Mouse (Mus musculus) liver, embryonic 14.5 days (tissue): ENCODE measurements around the gene Stx2. TPM values are rescaled to one million over a fixed set of nuclear protein-coding genes. Genes with fewer than 3 reads are reported as not detected.
A peak's percentile ranks its signal among the peaks of the same experiment; 100 is the strongest.

Experiments
- ATAC-seq: fragments of 200-750 bp; cut with Nextera tagmentation; 2 replicates; pipeline ENCODE4 v1.8.0; 2017; ENCODE audit warnings: moderate number of reproducible peaks, mild to moderate bottlenecking, moderate library complexity; ENCODE audit not compliant: insufficient read depth
- DNase-seq, 3 experiments: peaks; one replicate each; pipeline ENCODE4 v3.0.0-alpha.2; 2012 to 2013; ENCODE audit warnings: low read depth in 3 of 3, low spot score in 3 of 3
- H3K27ac ChIP-seq: fragments of 300-500 bp; sonication (generic); 2 replicates; pipeline ENCODE4 v1.5.1; 2014; ENCODE audit warnings: moderate library complexity, mild to moderate bottlenecking, control low read depth, inconsistent platforms
- H3K27me3 ChIP-seq: fragments of 300-500 bp; sonication (generic); 2 replicates; pipeline ENCODE4 v1.6.1; 2014; ENCODE audit warnings: mild to moderate bottlenecking, low read length, moderate library complexity; ENCODE audit not compliant: control insufficient read depth, insufficient read depth
- H3K36me3 ChIP-seq: fragments of 300-500 bp; sonication (generic); replicated peaks from 2 replicates; pipeline ENCODE4 v1.6.1; 2014; ENCODE audit warnings: low read depth; ENCODE audit not compliant: control insufficient read depth, insufficient read depth
- H3K4me1 ChIP-seq, 2 experiments: fragments of 200-500 bp in 1 of 2; fragments of 300-500 bp in 1 of 2; sonication (generic) in 1 of 2; replicated peaks; 2 replicates each; pipeline ENCODE4 v1.6.1; 2012 to 2014; ENCODE audit warnings: antibody characterized with exemption in 1 of 2, inconsistent platforms in 1 of 2, low read length in 1 of 2; ENCODE audit not compliant: control insufficient read depth in 2 of 2, insufficient read depth in 2 of 2
- H3K4me2 ChIP-seq: fragments of 300-500 bp; sonication (generic); 2 replicates; pipeline ENCODE4 v1.6.1; 2014; ENCODE audit warnings: low read depth, mild to moderate bottlenecking, control low read depth, moderate library complexity
- H3K4me3 ChIP-seq, 2 experiments: fragments of 200-500 bp in 1 of 2; fragments of 300-500 bp in 1 of 2; sonication (generic) in 1 of 2; 2 replicates each; pipeline ENCODE4 v1.5.1; 2012 to 2014; ENCODE audit warnings: low read depth in 2 of 2, low read length in 2 of 2, mild to moderate bottlenecking in 2 of 2, control low read depth in 1 of 2, inconsistent platforms in 1 of 2, moderate library complexity in 1 of 2; ENCODE audit not compliant: insufficient read depth in 1 of 2
- H3K9ac ChIP-seq: fragments of 300-500 bp; sonication (generic); replicated peaks from 2 replicates; pipeline ENCODE4 v1.6.1; 2014; ENCODE audit warnings: mild to moderate bottlenecking, control low read depth, moderate library complexity
- H3K9me3 ChIP-seq: fragments of 300-500 bp; sonication (generic); 2 replicates; pipeline ENCODE4 v1.6.1; 2016; ENCODE audit warnings: low read length, mixed read lengths; ENCODE audit not compliant: control insufficient read depth
- CTCF ChIP-seq: IDR thresholded peaks from 2 replicates; pipeline ENCODE4 v1.5.1; 2016; ENCODE audit warnings: antibody characterized with exemption, low read depth, control low read depth
- EP300 ChIP-seq: IDR thresholded peaks from 2 replicates; pipeline ENCODE4 v1.6.1; 2016; ENCODE audit warnings: antibody characterized with exemption, low read depth
- WGBS: fragments of 180-500 bp; shearing (Covaris S2); extraction: QIAGEN DNeasy Blood & Tissue Kit; methylation state at CpG from one replicate; pipeline ENCODE4 v1.1.7; 2014; ENCODE audit not compliant: insufficient replicate concordance; 5-methylcytosine and 5-hydroxymethylcytosine counted together
- polyA plus RNA-seq, 2 experiments: library from polyadenylated mRNA; depleted of rRNA in 1 of 2; stranded (reverse) in 1 of 2; unstranded in 1 of 2; fragments of >200 nt; fragmentation: Nextera tagmentation in 1 of 2; extraction: Ambion mirVana in 1 of 2; gene quantifications; 2 replicates each; pipeline versions ENCODE4 v1.2.1 to v1.2.3; 2012 to 2014

Stx2 gene
- polyA plus RNA-seq, 2 experiments, result 68.1 to 75.0 TPM

- Histone ChIP-seq H3K9me3 (no peaks in the 10 kb centered on the region), H3K4me1 (peaks cover 12 to 22% of the 10 kb centered on the region in 2 experiments), H3K36me3 (peaks cover 5% of the 10 kb centered on the region), H3K9ac (no peak overlapping the region), H3K27me3 (no peaks in the 10 kb centered on the region), H3K4me2 (no peak overlapping the region), H3K4me3 (no peak overlapping the region), H3K27ac (no peak overlapping the region)
- DNase-seq (no peak), ATAC-seq (no peak)
- WGBS, result 84% methylated on average over 2 of the region's 2 CpGs
- no peak for TF ChIP-seq CTCF
- no peak for TF ChIP-seq EP300
These were observed 2.6 kb upstream of the Stx2 start for GRCm38 (mm10) chr5:129010937-129011336.

DNA sequence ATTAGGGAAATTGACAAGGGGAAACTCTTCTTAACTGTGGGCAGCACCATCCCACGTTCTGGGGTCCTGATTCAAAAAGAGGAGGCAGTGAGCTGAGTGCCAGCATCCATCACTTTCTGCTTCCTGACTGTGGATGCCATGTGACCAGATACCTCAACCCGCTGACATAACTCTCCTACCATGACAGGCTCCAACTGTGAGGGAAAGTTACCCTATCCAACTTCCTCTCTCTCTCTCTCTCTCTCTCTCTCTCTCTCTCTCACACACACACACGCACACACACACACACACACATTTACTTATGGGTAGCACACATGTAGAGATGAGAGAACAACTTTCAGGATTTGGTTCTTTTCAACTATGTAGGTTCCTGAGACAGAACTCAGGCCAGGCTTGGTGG lies 1.2 kb upstream of the Stx2 start:
- Histone ChIP-seq H3K36me3 (peaks cover 19% of the 10 kb centered on the region), H3K4me2 (no peak overlapping the region; the same call in 1 of the 2 replicates), H3K27me3 (no peaks in the 10 kb centered on the region), H3K4me3 (no peak overlapping the region), H3K9me3 (no peaks in the 10 kb centered on the region), H3K9ac (no peak overlapping the region), H3K4me1 (peaks cover 26 to 36% of the 10 kb centered on the region in 2 experiments), H3K27ac (peak overlapping the region; percentile 79)
- DNase-seq (no peak), ATAC-seq (no peak)
- no peak for TF ChIP-seq EP300
- no peak for TF ChIP-seq CTCF
- WGBS, result 39% methylated on average over 3 of the region's 3 CpGs

DNA sequence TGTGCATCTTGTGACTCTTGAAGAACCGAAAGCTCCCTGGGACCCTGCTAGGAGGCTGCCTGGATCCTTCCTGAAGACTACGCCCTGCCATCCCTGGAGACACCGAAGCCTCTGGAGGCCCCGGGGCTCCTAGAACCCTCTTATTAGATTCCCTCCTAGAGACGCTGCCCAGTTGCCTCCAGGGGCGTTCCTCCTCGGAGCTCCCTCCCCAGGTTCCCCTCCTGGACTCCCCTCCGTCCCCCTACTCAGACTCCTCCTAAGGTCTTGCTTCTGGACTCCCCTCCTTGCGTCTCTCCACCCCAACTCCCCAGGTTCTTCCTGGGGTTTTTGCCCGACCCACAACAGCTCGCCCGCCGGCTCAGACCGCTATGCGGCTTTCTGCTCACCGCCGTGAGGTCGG lies 366 bp downstream of the Stx2 start:
- H3K27ac ChIP-seq, result peak overlapping the region; percentile 92
- H3K27me3 ChIP-seq, result no peaks in the 10 kb centered on the region
- TF ChIP-seq CTCF (no peak), EP300 (no peak)
- 0% methylated on average over 18 of the region's 18 CpGs for WGBS
- H3K9me3 ChIP-seq, result no peaks in the 10 kb centered on the region
- H3K4me1 ChIP-seq, result peaks cover 34 to 45% of the 10 kb centered on the region in 2 experiments
- H3K4me2 ChIP-seq, result peak overlapping the region; percentile 94
- H3K36me3 ChIP-seq, result peaks cover 22% of the 10 kb centered on the region
- DNase-seq, result no peak
- peak overlapping the region; percentile 82 to 100 for H3K4me3 ChIP-seq
- peak overlapping the region; percentile 97 for H3K9ac ChIP-seq
- ATAC-seq, result peak; percentile 50

DNA sequence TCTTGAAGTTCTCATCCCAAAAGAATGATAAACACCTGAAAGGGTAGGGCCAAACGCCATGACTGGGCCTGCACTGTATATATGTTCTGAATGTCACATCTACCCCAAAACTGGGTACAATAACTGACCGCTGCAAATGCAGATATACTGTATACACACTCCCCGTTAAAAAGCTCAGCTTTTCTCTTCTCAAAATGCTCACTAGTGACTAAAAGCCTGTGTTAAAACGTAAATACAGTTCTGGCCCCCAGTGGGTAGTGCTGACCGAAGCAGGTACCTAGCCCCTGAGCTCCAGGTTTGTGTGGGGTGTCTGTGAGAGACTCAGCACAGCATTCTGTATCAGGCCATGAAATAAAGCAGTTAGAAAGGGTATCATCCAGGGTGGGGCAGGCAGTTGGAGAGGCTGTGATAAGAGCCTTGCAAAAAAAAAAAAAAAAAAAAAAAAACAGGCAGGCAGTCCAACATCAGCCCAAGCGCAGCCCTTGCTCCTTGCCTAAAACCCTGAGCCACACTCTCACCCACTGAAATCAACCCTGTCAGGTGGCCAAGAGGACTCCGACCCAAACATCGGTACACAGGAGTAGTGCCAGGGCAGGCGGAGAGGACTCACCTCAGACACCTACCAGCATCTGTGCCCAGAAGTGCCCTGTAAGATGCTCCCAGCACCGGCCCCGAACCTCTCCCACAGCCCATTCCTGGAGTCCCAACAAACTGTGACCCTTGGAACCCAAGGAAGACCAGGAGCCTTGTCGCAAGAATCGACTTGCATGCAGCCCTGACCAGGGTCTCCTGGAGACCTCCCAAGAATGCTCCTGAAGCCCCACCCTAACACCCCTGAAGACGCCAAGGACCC lies 1.0 kb downstream of the Stx2 start:
- DNase-seq (peak; percentile 65 to 70 (median 67)), ATAC-seq (peak; percentile 71)
- Histone ChIP-seq H3K9ac (peak overlapping the region; percentile 97), H3K4me1 (peaks cover 40 to 47% of the 10 kb centered on the region in 2 experiments), H3K4me2 (peak overlapping the region; percentile 94), H3K4me3 (peak overlapping the region; percentile 82 to 100), H3K36me3 (peaks cover 22% of the 10 kb centered on the region), H3K27me3 (no peaks in the 10 kb centered on the region), H3K27ac (peak overlapping the region; percentile 92), H3K9me3 (no peaks in the 10 kb centered on the region)
- 12% methylated on average over 14 of the region's 14 CpGs for WGBS
- TF ChIP-seq EP300, result peak; percentile 79
- no peak for TF ChIP-seq CTCF

DNA sequence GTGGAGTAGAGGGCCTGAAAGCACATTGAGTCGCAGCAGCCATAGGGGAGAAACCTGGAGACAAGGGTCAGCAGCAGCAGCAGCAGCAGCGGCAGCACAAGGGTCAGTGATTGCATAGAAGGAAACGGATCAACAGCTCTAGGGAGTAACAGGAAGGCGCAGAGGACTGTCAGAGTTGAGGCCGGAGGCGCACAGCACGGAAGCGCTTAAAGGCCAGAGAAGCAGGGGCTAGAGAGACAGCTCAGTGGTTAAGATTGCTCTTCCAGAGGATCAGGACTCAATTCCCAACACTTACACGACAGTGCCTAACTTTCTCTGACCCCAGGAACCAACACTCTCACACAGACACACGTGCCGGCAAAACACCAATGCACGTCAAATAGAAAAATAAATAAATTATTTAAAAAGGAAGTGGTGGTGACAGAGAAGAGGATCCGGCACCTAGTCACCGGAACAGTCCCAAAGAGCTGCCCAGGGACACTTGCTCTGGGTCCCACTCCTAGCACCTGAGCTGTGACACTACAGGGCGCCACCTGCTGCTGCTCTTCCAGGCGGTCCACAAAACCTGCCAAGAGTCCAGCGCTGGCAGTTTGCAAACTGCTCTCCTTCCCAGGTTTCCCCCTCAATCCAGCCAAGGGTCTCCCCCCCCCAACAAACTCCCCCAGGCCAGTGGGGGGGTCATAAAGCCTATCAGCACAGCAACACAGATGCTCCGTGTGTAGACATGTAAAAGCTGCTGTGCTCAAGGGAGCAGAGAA lies 2.2 kb downstream of the Stx2 start:
- H3K9me3 ChIP-seq, result no peaks in the 10 kb centered on the region
- peak; percentile 21; the same call in 1 of the 2 replicates for ATAC-seq
- H3K27ac ChIP-seq, result peak overlapping the region; percentile 92
- H3K4me1 ChIP-seq, result peaks cover 51 to 58% of the 10 kb centered on the region in 2 experiments
- peak overlapping the region; percentile 97 for H3K9ac ChIP-seq
- 32% methylated on average over 18 of the region's 18 CpGs for WGBS
- no peaks in the 10 kb centered on the region for H3K27me3 ChIP-seq
- peak overlapping the region; percentile 82 to 100 for H3K4me3 ChIP-seq
- TF ChIP-seq CTCF (peak; percentile 78), EP300 (no peak)
- peak overlapping the region; percentile 94 for H3K4me2 ChIP-seq
- H3K36me3 ChIP-seq, result peaks cover 22% of the 10 kb centered on the region
- DNase-seq, result no peak
